Mouse (Mus musculus): ENCODE measurements around the gene BC028528. TPM values are rescaled to one million over a fixed set of nuclear protein-coding genes. Genes with fewer than 3 reads are reported as not detected.
A peak's percentile ranks its signal among the peaks of the same experiment; 100 is the strongest.
"Not testable (repeated sequence)": the region's sequence is repeated elsewhere in the genome, so short reads cannot be mapped to it uniquely, and the experiment has no call there.

The BC028528 gene
- polyA plus RNA-seq, 1 experiment from 2014 or later: 6.7 TPM

DNA sequence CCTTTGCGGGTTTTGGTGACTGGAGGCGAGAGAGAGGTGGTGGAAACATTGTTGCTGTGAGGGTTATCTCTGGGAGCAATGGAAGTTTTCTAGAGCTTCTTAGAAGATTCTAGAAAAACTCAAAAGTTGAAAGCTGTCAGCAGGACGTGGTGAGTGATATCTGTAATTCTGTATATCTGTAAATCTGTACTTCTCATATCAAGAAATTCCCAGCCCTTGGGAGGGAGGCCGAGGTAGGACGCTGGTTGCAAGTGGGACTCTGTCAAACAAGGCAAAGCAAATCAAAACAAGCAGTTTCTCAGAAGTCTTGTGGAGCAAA is 38.6 kb upstream of the BC028528 start:
- peak overlapping the region; percentile 65 for H3K4me2 ChIP-seq (ENCODE audit: low read depth, severe bottlenecking)
- peaks cover 17% of the 10 kb centered on the region for H3K36me3 ChIP-seq (ENCODE audit: control insufficient read depth, insufficient read depth, low read length)
- H3K4me3 ChIP-seq (ENCODE audit: low read depth, low read length): peak overlapping the region; percentile 91
- ATAC-seq (ENCODE audit: insufficient number of reproducible peaks, low FRiP score, low TSS enrichment, low read depth) (no peak), DNase-seq (ENCODE audit: low spot score) (peak; percentile 29)
- H3K9me3 ChIP-seq (ENCODE audit: control insufficient read depth, low read length): no peaks in the 10 kb centered on the region
- H3K4me1 ChIP-seq (ENCODE audit: control insufficient read depth, insufficient read depth, low read length): 0 out of 2 replicates have a peak, but pooled peaks cover 2% of the 10 kb centered on the region
- peak overlapping the region; percentile 87 for H3K27ac ChIP-seq (replicated peaks; ENCODE audit: low read depth, low read length)
- H3K27me3 ChIP-seq (ENCODE audit: control insufficient read depth, insufficient read depth, low read length): no peaks in the 10 kb centered on the region
- H3K9ac ChIP-seq (ENCODE audit: low read length): peak overlapping the region; percentile 98
- WGBS: 6% methylated on average over 5 of the region's 5 CpGs

DNA sequence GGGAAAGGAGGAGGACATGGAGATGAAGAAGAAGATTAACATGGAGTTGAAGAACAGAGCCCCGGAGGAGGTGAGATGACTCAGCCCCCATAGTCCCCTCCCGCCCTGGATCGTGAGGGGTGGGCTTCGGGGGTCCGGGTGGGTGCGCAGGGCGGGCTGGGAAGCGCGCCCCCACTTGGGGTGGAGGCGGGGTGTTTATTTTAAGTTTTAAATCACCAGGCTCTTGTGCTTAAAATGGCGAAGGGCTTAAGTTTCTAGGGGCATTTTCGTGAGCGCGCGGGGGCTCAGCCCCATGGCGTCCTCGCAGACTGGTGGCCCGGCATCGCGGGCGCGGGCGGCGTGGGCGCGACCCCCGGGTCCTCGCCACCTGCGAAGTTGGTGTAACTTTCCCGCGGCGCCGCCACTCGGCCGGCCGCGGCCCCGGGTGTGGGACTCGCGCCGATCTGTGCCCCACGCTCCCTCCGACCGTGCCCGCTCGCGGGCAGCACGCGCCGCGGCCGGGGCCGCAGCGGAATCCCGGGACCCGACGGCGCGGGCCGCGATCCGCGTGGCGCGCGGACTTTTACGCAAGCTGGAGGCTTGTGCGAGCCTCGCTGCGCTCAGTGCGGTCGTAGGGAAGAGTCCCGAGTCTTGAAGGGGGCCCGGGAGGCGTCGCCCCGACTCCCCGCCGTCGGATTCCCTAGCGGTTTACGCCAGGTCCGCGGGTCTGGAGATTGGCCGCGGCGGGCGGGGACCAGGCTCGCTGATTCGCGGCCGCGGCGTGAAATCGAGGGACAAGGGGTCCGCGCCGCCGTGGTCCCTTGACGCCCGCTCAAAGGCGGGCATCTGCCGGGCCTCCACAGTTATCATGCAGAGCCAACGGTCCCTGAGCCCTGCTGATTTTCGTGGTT is 38.0 kb upstream of the BC028528 start:
- ATAC-seq (ENCODE audit: insufficient number of reproducible peaks, low FRiP score, low TSS enrichment, low read depth) (peak; percentile 40; the same call in 1 of the 2 replicates), DNase-seq (ENCODE audit: low spot score) (peak; percentile 73)
- Histone ChIP-seq H3K36me3 (ENCODE audit: control insufficient read depth, insufficient read depth, low read length) (peaks cover 14% of the 10 kb centered on the region), H3K9ac (ENCODE audit: low read length) (peak overlapping the region; percentile 98), H3K9me3 (ENCODE audit: control insufficient read depth, low read length) (no peaks in the 10 kb centered on the region), H3K27me3 (ENCODE audit: control insufficient read depth, insufficient read depth, low read length) (no peaks in the 10 kb centered on the region), H3K4me3 (ENCODE audit: low read depth, low read length) (peak overlapping the region; percentile 91), H3K4me1 (ENCODE audit: control insufficient read depth, insufficient read depth, low read length) (0 out of 2 replicates have a peak, but pooled peaks cover 2% of the 10 kb centered on the region), H3K27ac (replicated peaks; ENCODE audit: low read depth, low read length) (peak overlapping the region; percentile 87), H3K4me2 (ENCODE audit: low read depth, severe bottlenecking) (peak overlapping the region; percentile 65)
- WGBS: 0% methylated on average over 100 of the region's 105 CpGs

DNA sequence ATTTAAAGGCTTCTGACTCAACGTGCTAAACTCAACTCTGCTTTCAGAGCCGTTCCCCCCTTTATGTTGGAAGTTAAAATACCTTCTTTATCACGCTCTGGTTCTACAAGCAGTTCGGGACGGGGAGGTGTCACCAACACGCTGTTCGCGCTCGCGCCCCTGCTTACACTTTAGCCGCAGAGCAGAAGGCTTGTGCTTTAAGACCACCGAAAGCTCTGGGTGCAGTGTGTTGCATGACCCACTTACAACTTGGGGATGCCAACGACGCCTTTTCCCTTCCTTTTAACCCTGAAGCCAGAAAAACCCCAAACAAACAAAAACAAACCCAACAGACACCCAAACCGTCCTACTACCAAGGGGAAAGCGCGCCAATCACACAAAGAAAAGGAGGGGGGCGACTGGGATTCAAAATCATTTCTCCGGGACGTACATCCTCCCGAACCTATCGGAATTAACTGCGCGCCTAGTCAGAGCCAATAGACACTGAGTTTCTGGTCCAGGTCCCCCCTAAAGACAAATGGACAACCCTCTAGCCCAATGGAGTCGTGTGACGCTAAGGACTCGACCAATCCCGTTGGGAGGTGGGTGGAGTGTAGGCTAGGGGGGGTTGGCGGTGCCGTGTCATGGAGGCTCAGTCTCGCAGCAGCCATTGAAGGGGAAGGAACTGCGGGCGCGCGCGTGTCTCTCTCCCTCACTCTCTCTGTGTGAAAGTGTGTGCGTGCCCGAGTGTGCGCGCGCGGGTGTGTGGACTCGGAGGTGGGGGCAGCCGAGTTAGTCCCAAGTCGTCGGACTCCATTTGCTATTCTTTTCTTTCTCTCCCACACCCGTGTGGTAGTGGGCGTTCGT is 37.1 kb upstream of the BC028528 start, which contains the start of gene Anp32e:
Gene Anp32e (plus strand): TSS at position 589 of the 846 bp plus-strand sequence.
- Histone ChIP-seq H3K36me3 (ENCODE audit: control insufficient read depth, insufficient read depth, low read length) (peaks cover 7% of the 10 kb centered on the region), H3K9ac (ENCODE audit: low read length) (peak within 1 kb of the TSS; percentile 98), H3K4me2 (ENCODE audit: low read depth, severe bottlenecking) (peak within 1 kb of the TSS; percentile 65), H3K27me3 (ENCODE audit: control insufficient read depth, insufficient read depth, low read length) (no peaks in the 10 kb centered on the region), H3K27ac (replicated peaks; ENCODE audit: low read depth, low read length) (peak within 1 kb of the TSS; percentile 87), H3K4me1 (ENCODE audit: control insufficient read depth, insufficient read depth, low read length) (0 out of 2 replicates have a peak, but pooled peaks cover 2% of the 10 kb centered on the region), H3K9me3 (ENCODE audit: control insufficient read depth, low read length) (no peaks in the 10 kb centered on the region), H3K4me3 (ENCODE audit: low read depth, low read length) (peak within 1 kb of the TSS; percentile 91)
- WGBS: 1% methylated on average over 49 of the region's 49 CpGs
- peak; percentile 97 for DNase-seq (ENCODE audit: low spot score)
- ATAC-seq (ENCODE audit: insufficient number of reproducible peaks, low FRiP score, low TSS enrichment, low read depth): peak; percentile 99

DNA sequence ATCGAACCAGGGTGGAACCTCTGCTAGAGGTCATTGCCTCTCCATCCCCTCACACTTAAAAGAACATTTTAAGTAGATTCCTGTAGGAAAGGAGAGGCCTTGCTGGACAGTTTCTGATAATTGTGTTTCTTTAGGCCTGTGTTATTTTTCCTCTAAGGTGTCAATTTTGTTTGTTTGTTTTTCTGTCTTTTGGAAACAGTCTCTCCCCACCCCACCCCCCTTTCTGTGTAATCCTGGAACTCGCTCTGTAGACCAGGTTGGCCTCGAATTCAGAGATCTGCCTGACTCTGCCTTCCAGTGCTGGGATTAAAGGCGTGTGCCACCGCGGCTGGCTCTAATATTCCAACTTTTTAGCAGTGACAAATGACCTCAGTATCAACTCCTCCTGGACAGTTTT is 36.5 kb upstream of the BC028528 start:
- no peaks in the 10 kb centered on the region for H3K9me3 ChIP-seq (ENCODE audit: control insufficient read depth, low read length)
- ATAC-seq (ENCODE audit: insufficient number of reproducible peaks, low FRiP score, low TSS enrichment, low read depth) (no peak), DNase-seq (ENCODE audit: low spot score) (no peak)
- 73% methylated on average over 6 of the region's 6 CpGs for WGBS
- peaks cover 2% of the 10 kb centered on the region; the same call in 1 of the 2 replicates for H3K36me3 ChIP-seq (ENCODE audit: control insufficient read depth, insufficient read depth, low read length)
- H3K4me3 ChIP-seq (ENCODE audit: low read depth, low read length): peak overlapping the region; percentile 91
- peak overlapping the region; percentile 41 for H3K4me2 ChIP-seq (ENCODE audit: low read depth, severe bottlenecking)
- peak overlapping the region; percentile 85 for H3K27ac ChIP-seq (replicated peaks; ENCODE audit: low read depth, low read length)
- H3K27me3 ChIP-seq (ENCODE audit: control insufficient read depth, insufficient read depth, low read length): no peaks in the 10 kb centered on the region
- H3K9ac ChIP-seq (ENCODE audit: low read length): peak overlapping the region; percentile 51; the same call in 1 of the 2 replicates
- 0 out of 2 replicates have a peak, but pooled peaks cover 2% of the 10 kb centered on the region for H3K4me1 ChIP-seq (ENCODE audit: control insufficient read depth, insufficient read depth, low read length)

DNA sequence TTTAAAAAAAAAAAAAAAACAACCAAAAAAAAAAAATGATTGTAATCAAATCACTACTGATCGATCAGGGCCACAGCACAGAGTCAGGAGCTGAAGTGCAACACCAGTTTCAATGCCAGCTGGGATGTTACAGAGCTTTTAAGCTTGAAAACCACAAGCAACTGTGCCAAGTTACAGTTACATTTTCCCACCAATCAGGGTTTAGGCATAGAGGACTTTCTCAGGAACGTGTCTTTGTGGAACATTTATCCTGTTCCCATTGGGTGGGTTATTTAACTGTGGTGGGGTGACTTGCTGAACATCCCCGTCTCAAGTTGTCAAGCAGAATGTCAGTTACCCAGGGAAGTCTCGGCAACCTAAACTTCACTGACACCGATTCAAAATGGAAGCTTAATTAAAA is 33.3 kb upstream of the BC028528 start:
- WGBS: 83% methylated on average over 5 of the region's 5 CpGs
- Histone ChIP-seq H3K36me3 (ENCODE audit: control insufficient read depth, insufficient read depth, low read length) (no peaks in the 10 kb centered on the region), H3K4me3 (ENCODE audit: low read depth, low read length) (no peak overlapping the region), H3K4me2 (ENCODE audit: low read depth, severe bottlenecking) (no peak overlapping the region), H3K9me3 (ENCODE audit: control insufficient read depth, low read length) (no peaks in the 10 kb centered on the region), H3K9ac (ENCODE audit: low read length) (no peak overlapping the region), H3K27ac (replicated peaks; ENCODE audit: low read depth, low read length) (no peak overlapping the region), H3K27me3 (ENCODE audit: control insufficient read depth, insufficient read depth, low read length) (no peaks in the 10 kb centered on the region), H3K4me1 (ENCODE audit: control insufficient read depth, insufficient read depth, low read length) (no peaks in the 10 kb centered on the region)
- DNase-seq (ENCODE audit: low spot score) (no peak), ATAC-seq (ENCODE audit: insufficient number of reproducible peaks, low FRiP score, low TSS enrichment, low read depth) (no peak)

DNA sequence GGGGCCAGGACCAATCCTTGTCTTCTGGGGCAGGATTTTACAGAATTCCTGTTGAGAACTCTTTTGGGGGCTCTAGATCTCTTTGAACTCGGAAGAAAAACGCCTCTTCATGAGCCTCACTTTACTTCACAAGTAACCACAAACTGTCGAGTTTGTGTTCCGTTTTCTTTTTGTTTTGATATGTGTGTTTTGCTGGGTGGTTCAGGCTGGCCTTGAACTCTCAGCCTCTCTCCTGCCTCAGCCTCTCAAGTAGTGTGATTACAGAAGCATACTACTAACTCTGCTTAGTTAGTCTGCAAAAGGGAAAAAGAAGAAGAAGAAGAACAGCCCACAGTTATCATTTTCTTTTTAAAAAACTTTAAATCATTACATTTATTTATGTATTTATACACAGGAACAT is 32.4 kb upstream of the BC028528 start:
- no peak overlapping the region for H3K4me3 ChIP-seq (ENCODE audit: low read depth, low read length)
- H3K27me3 ChIP-seq (ENCODE audit: control insufficient read depth, insufficient read depth, low read length): no peaks in the 10 kb centered on the region
- DNase-seq (ENCODE audit: low spot score) (no peak), ATAC-seq (ENCODE audit: insufficient number of reproducible peaks, low FRiP score, low TSS enrichment, low read depth) (no peak)
- 78% methylated on average over 4 of the region's 4 CpGs for WGBS
- H3K27ac ChIP-seq (replicated peaks; ENCODE audit: low read depth, low read length): no peak overlapping the region
- no peak overlapping the region for H3K4me2 ChIP-seq (ENCODE audit: low read depth, severe bottlenecking)
- no peaks in the 10 kb centered on the region for H3K4me1 ChIP-seq (ENCODE audit: control insufficient read depth, insufficient read depth, low read length)
- H3K36me3 ChIP-seq (ENCODE audit: control insufficient read depth, insufficient read depth, low read length): no peaks in the 10 kb centered on the region
- H3K9me3 ChIP-seq (ENCODE audit: control insufficient read depth, low read length): no peaks in the 10 kb centered on the region
- no peak overlapping the region for H3K9ac ChIP-seq (ENCODE audit: low read length)

DNA sequence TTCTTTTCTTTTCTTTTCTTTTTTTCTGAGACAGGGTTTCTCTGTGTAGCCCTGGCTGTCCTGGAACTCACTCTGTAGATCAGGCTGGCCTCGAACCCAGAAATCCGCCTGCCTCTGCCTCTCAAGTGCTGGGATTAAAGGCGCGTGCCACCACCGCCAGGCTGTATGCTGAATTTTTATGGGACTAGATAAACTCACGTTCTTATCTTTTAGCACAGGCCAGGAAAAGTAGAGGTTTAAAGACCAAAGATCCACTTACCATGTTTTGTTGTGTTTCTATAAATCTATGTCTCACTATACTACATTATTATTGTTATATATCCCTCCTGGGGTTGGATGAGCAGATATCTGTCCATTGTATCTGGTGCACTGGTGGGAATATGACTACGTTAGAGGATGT is 31.6 kb upstream of the BC028528 start:
- H3K4me1 ChIP-seq (ENCODE audit: control insufficient read depth, insufficient read depth, low read length); H3K27me3 ChIP-seq (ENCODE audit: control insufficient read depth, insufficient read depth, low read length); H3K36me3 ChIP-seq (ENCODE audit: control insufficient read depth, insufficient read depth, low read length); H3K27ac ChIP-seq (replicated peaks; ENCODE audit: low read depth, low read length); H3K4me3 ChIP-seq (ENCODE audit: low read depth, low read length); H3K4me2 ChIP-seq (ENCODE audit: low read depth, severe bottlenecking); ATAC-seq (ENCODE audit: insufficient number of reproducible peaks, low FRiP score, low TSS enrichment, low read depth); H3K9me3 ChIP-seq (ENCODE audit: control insufficient read depth, low read length); H3K9ac ChIP-seq (ENCODE audit: low read length); DNase-seq (ENCODE audit: low spot score): not testable (repeated sequence)
- WGBS: 92% methylated on average over 7 of the region's 7 CpGs

DNA sequence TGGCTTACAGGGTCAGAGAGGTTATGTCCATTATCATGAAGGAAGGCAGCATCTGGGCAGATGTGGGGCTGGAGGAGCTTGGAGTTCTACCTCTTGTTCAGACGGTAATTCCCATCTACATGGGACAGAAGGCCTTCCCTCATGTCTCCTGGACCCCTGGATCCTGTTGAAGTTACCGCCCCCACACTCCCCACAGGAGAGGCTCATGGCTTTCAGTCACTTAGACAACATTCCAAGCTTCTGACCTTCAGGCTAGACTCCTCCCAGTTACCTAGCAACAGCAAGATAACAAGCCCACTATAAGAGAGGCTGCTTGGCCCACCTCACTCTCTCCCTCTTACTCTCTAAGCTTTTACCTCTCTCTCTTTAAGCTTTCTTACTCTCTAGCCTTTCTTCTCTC is 28.7 kb upstream of the BC028528 start:
- not testable (repeated sequence) for H3K27ac ChIP-seq (replicated peaks; ENCODE audit: low read depth, low read length); H3K9me3 ChIP-seq (ENCODE audit: control insufficient read depth, low read length); ATAC-seq (ENCODE audit: insufficient number of reproducible peaks, low FRiP score, low TSS enrichment, low read depth); H3K4me1 ChIP-seq (ENCODE audit: control insufficient read depth, insufficient read depth, low read length); H3K4me2 ChIP-seq (ENCODE audit: low read depth, severe bottlenecking); H3K36me3 ChIP-seq (ENCODE audit: control insufficient read depth, insufficient read depth, low read length); H3K4me3 ChIP-seq (ENCODE audit: low read depth, low read length); H3K9ac ChIP-seq (ENCODE audit: low read length); H3K27me3 ChIP-seq (ENCODE audit: control insufficient read depth, insufficient read depth, low read length); DNase-seq (ENCODE audit: low spot score)
- 69% methylated on average over 2 of the region's 2 CpGs for WGBS
